25 mouse cellular contexts compared by ENCODE assay signal in the genomic region with DNA sequence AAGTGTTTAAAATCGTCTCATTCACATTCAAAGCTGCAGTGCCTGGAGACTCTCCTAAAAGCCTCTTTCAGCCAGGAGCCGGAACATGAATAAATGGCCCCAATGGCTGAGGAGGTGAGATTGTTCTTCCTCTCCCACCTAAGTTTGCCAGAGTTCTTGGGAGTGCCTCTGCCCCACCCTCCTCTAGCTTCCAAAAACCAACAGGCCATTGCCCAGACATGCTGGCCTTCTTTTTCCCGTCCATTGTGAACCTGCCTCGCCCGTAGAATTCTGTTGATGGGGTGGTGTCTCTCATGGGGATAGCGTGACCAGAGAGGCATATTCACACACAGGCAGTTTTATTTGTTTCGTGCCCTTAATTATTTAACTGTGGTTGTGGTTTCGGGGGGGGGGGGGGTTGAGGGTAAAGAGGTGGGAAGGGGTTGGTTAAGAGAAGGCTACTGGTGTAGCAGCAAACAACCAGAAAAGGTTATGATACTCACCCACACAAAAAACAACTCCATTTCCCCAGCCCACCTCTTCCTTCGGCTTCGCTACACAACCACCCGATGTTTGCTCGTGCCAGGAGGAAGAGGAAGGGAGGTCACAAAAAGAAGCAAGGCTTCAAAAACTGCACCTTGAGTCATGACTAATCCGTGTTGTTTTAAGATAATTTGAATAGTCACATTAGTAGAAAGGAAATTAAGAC. TPM values are rescaled to one million over a fixed set of nuclear protein-coding genes. Genes with fewer than 3 reads are reported as not detected.
DNase-seq lines count a peak whose midpoint lies in the region; ATAC-seq lines count a peak whose summit lies in the region.
"Had no signal": no experiment of that assay in that cellular context is flagged by ENCODE, and none has a peak within 500 bp of the region (broad histone marks: within the 10 kb centered on the region; RNA-seq: fewer than 3 reads in every experiment).

No protein-coding gene starts in this region.

- no peaks in the 10 kb centered on the region for H3K27me3 ChIP-seq in neural tube, embryonic 11.5 days (ENCODE audit: control insufficient read depth, insufficient read depth, low read length)
- H3K27me3 ChIP-seq in neural tube, embryonic 15.5 days (replicated peaks), result no peaks in the 10 kb centered on the region
- no peaks in the 10 kb centered on the region for H3K27me3 ChIP-seq in splenic B cell, adult 2 months (ENCODE audit: control insufficient read depth, insufficient read depth, low read length, poor library complexity, severe bottlenecking)
- H3K27me3 ChIP-seq: CH12.LX; forebrain, embryonic 15.5 days; heart, embryonic 12.5 days; limb, embryonic 12.5 days; liver, embryonic 12.5 days; midbrain, embryonic 13.5 days had no signal

- no peaks in the 10 kb centered on the region for H3K9me3 ChIP-seq in neural tube, embryonic 11.5 days (ENCODE audit: control insufficient read depth, low read length)
- H3K9me3 ChIP-seq in neural tube, embryonic 15.5 days (replicated peaks), result no peaks in the 10 kb centered on the region
- H3K9me3 ChIP-seq: embryonic facial prominence, embryonic 10.5 days; forebrain, embryonic 15.5 days; limb, embryonic 12.5 days; liver, embryonic 12.5 days; midbrain, embryonic 13.5 days had no signal

- H3K36me3 ChIP-seq in neural tube, embryonic 11.5 days (ENCODE audit: control insufficient read depth, insufficient read depth, low read length), result no peaks in the 10 kb centered on the region
- H3K36me3 ChIP-seq in neural tube, embryonic 15.5 days, result no peaks in the 10 kb centered on the region
- no peaks in the 10 kb centered on the region for H3K36me3 ChIP-seq in splenic B cell, adult 2 months (ENCODE audit: control insufficient read depth, insufficient read depth, low read length, poor library complexity, severe bottlenecking)
- H3K36me3 ChIP-seq: embryonic facial prominence, embryonic 10.5 days; forebrain, embryonic 15.5 days; heart, embryonic 12.5 days; limb, embryonic 12.5 days; liver, embryonic 12.5 days; midbrain, embryonic 13.5 days had no signal

- no peak overlapping the region for H3K4me3 ChIP-seq in neural tube, embryonic 11.5 days (ENCODE audit: low read depth, low read length)
- H3K4me3 ChIP-seq in neural tube, embryonic 15.5 days (replicated peaks), result no peak overlapping the region
- H3K4me3 ChIP-seq: embryonic facial prominence, embryonic 10.5 days; forebrain, embryonic 15.5 days; heart, embryonic 12.5 days; limb, embryonic 12.5 days; liver, embryonic 12.5 days; midbrain, embryonic 13.5 days had no signal

- H3K4me2 ChIP-seq in neural tube, embryonic 11.5 days (ENCODE audit: low read depth), result no peak overlapping the region
- H3K4me2 ChIP-seq in neural tube, embryonic 15.5 days, result no peak overlapping the region
- H3K4me2 ChIP-seq: forebrain, embryonic 15.5 days; heart, embryonic 12.5 days; limb, embryonic 12.5 days; liver, embryonic 12.5 days; midbrain, embryonic 13.5 days had no signal

- peak; percentile 11 for DNase-seq in neural tube, embryonic 11.5 days (ENCODE audit: low spot score)
- DNase-seq in CD4-positive, CD25-positive, alpha-beta regulatory T cell, adult 2 months (ENCODE audit: low read depth, low spot score), result peak; percentile 46
- peak; percentile 22 for DNase-seq in ZHBTc4 (ENCODE audit: low read depth, low spot score)
- DNase-seq in splenic B cell, adult 2 months (ENCODE audit: low read depth, low spot score), result peak; percentile 29
- DNase-seq in right cerebral cortex, postnatal 4 days, result no peak
- no peak for DNase-seq in left cerebral cortex, postnatal 36 days (ENCODE audit: low spot score in 2 of 2)
- no peak for DNase-seq in frontal cortex, adult 2 months (ENCODE audit: extremely low spot score in 1 of 2, low spot score in 1 of 2)
- DNase-seq: adrenal gland, postnatal 36 days; cerebellum, adult 9-10 months; gastrocnemius, postnatal 10 days; heart, adult 18-20 months; heart, postnatal 10 days; kidney, adult 18-20 months; layer of hippocampus, adult 9-11 months; lung, adult 18-20 months had no signal

- WGBS in neural tube, embryonic 11.5 days, result 90% methylated on average over 13 of the region's 13 CpGs
- WGBS in neural tube, embryonic 15.5 days, result 88% methylated on average over 13 of the region's 13 CpGs

- H3K27ac ChIP-seq in neural tube, embryonic 11.5 days (ENCODE audit: low read depth, low read length), result no peak overlapping the region
- H3K27ac ChIP-seq in neural tube, embryonic 15.5 days (replicated peaks), result no peak overlapping the region
- H3K27ac ChIP-seq: embryonic facial prominence, embryonic 10.5 days; forebrain, embryonic 15.5 days; hindbrain, postnatal 0 days; kidney, postnatal 0 days; limb, embryonic 12.5 days; liver, embryonic 12.5 days; midbrain, embryonic 13.5 days had no signal

- no peak for ATAC-seq in neural tube, embryonic 11.5 days (ENCODE audit: insufficient read depth, low FRiP score, low TSS enrichment)
- ATAC-seq in neural tube, embryonic 15.5 days (ENCODE audit: low FRiP score), result no peak
- ATAC-seq: forebrain, embryonic 15.5 days; hindbrain, postnatal 0 days; liver, embryonic 12.5 days; midbrain, embryonic 13.5 days had no signal

- intact Hi-C loops in left cerebral cortex, postnatal 36 days (cut with DNase I), result no loop called here

- no peak overlapping the region for H3K9ac ChIP-seq in neural tube, embryonic 11.5 days (ENCODE audit: low read length)
- no peak overlapping the region for H3K9ac ChIP-seq in neural tube, embryonic 15.5 days (replicated peaks)
- H3K9ac ChIP-seq: forebrain, embryonic 15.5 days; heart, embryonic 12.5 days; limb, embryonic 12.5 days; liver, embryonic 12.5 days; midbrain, embryonic 13.5 days had no signal

- H3K4me1 ChIP-seq in neural tube, embryonic 11.5 days (ENCODE audit: control insufficient read depth, insufficient read depth, low read length), result no peaks in the 10 kb centered on the region
- H3K4me1 ChIP-seq in neural tube, embryonic 15.5 days, result no peaks in the 10 kb centered on the region
- H3K4me1 ChIP-seq: embryonic facial prominence, embryonic 10.5 days; forebrain, embryonic 15.5 days; heart, embryonic 12.5 days; limb, embryonic 12.5 days; liver, embryonic 12.5 days; midbrain, embryonic 13.5 days had no signal

RNA-seq across cellular contexts. Expression of gene Nfkbiz, which starts 51.2 kb away (rescaled TPM):
- polyA plus RNA-seq in neural tube, embryonic 11.5 days (2014; fragmentation: Nextera tagmentation; extraction: Ambion mirVana), result 2.0 and 2.2 TPM in 2 replicates
- 2.0 and 3.3 TPM in 2 replicates for polyA plus RNA-seq in neural tube, embryonic 15.5 days (2015; fragmentation: Nextera tagmentation; extraction: Ambion mirVana)
- total RNA-seq in left cerebral cortex, postnatal 36 days (2021), result 1 to 10 TPM; 2.9 to 3.8 TPM
- 5.1 and 5.4 TPM in 2 replicates for polyA plus RNA-seq in frontal cortex, adult 2 months (2012; rRNA removed)

Comparison
In these comparisons a context has a peak if more than half of its experiments do, and no peak if none do; other contexts are left out.
1. DNase-seq: peak in neural tube, embryonic 11.5 days (single experiment), CD4-positive, CD25-positive, alpha-beta regulatory T cell, adult 2 months (single experiment), ZHBTc4 (single experiment) and splenic B cell, adult 2 months (single experiment); none in right cerebral cortex, postnatal 4 days (single experiment), left cerebral cortex, postnatal 36 days (0 of 2) and frontal cortex, adult 2 months (0 of 2).